Mouse (Mus musculus) cerebellum, adult 11-12 months (tissue): ENCODE measurements around the gene Zbtb38.

ENCODE experiments used
- DNase-seq: peaks from one replicate; pipeline ENCODE4 v3.0.0; 2022

The Zbtb38 gene

GRCm38 (mm10) chr9:96713472-96714390 is 38.9 kb downstream of the Zbtb38 start:
- no peak for DNase-seq

GRCm38 (mm10) chr9:96712758-96713471 is 39.7 kb downstream of the Zbtb38 start:
- no peak for DNase-seq

- no peak for DNase-seq
These were observed 40.6 kb downstream of the Zbtb38 start for GRCm38 (mm10) chr9:96712045-96712444.

GRCm38 (mm10) chr9:96710241-96710946 is 42.2 kb downstream of the Zbtb38 start:
- no peak for DNase-seq

GRCm38 (mm10) chr9:96708905-96709304 is 43.7 kb downstream of the Zbtb38 start:
- no peak for DNase-seq

- DNase-seq: no peak
These were observed 44.7 kb downstream of the Zbtb38 start for GRCm38 (mm10) chr9:96707964-96708363.

DNA sequence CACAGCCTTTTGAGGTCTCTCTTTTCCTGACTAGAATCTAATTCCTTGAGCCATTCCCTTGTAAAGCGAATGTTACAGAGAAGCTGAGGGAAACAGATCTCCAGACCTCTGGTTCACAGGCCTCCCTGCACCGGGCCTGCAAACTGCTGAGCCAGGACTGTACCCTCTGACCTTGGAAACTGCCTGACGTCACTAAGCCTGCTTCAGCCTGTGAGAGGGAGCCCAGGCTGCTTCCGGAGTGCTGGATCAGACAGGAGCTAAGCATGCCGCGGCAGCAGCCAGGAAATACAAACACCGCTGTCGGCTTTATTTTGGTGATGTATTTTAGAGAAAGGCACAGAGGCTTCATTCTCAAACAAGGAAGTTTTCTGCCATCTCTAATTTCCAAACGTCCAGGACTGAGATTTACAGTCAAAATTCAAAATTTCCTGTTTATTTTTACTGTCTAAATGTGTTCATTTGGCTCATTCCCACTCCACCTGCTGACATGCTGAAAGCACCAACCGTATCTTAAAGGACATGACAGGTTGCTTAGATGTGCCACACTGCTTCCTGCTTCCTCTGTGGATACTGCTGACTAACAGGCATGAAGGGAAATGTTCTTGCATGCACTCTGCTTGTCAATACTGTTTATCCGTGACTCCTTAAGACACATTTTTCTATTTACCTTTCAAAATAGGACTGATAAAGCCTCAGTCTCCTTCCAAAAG is 46.9 kb downstream of the Zbtb38 start:
- peak; percentile 62 for DNase-seq

GRCm38 (mm10) chr9:96704935-96705334 is 47.7 kb downstream of the Zbtb38 start:
- no peak for DNase-seq

GRCm38 (mm10) chr9:96701891-96702290 is 50.7 kb downstream of the Zbtb38 start:
- DNase-seq: peak; percentile 72

DNA sequence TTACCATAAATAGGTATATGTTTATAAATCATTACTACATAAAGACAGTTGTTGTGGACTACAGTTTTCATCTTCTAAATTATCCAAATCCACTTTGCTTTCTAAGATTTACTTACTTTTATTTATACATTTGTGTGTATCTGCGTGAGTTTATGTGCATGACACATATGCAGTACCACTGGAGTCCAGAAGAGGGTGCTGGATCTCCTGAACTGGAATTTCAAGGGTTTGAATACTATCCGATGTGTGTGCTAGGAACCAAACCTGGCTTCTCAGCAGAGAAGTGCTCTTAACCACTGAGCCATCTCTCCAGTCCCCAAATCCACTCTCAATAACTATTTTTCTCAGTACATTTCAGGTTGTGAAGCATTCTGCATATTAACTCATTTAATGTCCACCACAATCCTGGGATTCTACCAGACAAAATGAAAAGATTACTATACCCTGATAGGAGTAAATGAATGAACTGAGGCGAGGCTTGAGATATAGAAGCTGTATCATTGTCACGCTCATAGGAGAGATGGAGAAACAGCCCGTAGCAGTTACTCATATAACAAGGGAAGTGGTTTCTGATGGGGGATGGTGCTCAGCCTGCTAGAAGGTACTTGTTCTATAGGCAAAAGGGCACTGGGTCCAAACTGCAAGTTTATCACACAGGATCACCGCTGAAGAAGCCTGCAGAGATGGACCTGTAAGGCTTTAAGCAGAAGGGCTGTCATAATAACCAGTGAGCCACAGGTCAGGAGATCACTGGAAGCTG is 53.2 kb downstream of the Zbtb38 start:
- DNase-seq: no peak

- DNase-seq: peak; percentile 60
These were observed 55.7 kb downstream of the Zbtb38 start for GRCm38 (mm10) chr9:96696788-96697492.

DNA sequence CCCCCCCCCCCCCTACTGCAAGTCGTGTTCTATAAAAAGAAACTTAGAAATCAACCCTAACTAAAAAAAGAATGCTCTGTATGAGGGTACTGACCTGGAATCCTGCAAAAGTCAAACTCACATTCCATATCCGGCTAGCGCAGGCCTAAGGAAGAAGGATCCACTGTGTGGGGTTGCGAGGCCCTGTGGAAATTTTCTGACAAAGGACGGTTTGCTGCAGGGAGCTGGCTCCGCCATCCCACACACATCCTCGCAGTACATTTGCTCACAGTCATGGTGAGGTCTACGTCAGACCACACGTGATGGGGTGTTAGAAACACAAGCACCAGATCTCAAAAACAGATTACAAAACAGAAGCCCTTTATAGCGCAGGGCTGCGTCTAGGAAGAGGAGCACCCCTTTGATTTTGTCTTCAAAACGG is 56.5 kb downstream of the Zbtb38 start:
- DNase-seq: no peak

DNA sequence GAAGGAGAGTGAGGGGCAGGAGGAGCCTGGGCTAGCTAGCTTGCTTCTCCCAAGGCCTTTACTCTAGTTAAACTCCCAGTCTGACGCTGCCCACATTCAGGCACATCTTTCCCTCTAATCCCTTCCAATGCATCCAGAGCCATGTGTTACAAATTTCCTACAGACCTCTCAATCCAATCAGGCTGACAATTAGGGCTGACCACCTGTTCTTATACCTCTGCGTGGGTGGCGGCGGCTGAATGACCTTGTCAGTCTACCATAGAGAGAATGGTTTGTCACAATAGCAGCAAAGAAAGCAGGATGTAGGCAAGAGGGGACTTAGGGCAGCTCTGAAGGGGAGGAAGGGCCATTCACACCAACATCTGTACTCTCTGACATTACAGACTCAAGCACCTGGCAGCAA is 62.2 kb downstream of the Zbtb38 start:
- peak; percentile 43 for DNase-seq

GRCm38 (mm10) chr9:96689076-96689475 is 63.6 kb downstream of the Zbtb38 start:
- peak; percentile 9 for DNase-seq

DNA sequence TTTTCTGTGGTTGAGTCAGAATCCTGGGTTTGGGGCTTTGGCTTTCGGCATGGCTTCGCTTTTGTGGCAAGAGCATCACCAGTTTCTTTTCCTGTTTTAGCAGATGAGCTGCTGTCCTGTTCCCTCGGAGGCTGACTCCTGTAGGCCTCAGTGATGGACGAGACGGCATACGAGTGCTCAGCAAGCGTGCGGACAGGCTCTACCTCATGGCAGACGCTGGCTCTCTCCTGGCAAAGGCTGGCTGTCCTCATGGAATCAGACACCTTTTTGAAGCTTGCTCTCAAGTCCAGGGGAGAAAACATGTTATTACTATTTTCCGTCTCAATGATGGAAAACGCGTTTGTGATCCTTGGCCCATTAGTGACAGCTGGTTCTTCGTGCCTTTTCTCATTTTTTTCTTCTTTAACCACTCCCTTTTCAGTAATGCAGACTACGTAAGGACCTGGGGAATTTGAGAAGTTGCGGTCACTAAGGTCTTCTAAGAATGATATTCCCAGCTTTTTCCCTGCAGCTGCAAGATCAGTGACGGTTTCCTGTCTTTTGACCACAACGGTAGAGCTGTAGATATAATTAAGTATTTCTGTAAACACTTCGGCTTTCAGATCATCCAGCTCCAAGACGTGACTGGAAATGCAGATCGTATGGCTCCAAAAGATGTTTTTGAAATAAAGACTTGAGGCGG is 64.3 kb downstream of the Zbtb38 start:
- peak; percentile 26 for DNase-seq

DNA sequence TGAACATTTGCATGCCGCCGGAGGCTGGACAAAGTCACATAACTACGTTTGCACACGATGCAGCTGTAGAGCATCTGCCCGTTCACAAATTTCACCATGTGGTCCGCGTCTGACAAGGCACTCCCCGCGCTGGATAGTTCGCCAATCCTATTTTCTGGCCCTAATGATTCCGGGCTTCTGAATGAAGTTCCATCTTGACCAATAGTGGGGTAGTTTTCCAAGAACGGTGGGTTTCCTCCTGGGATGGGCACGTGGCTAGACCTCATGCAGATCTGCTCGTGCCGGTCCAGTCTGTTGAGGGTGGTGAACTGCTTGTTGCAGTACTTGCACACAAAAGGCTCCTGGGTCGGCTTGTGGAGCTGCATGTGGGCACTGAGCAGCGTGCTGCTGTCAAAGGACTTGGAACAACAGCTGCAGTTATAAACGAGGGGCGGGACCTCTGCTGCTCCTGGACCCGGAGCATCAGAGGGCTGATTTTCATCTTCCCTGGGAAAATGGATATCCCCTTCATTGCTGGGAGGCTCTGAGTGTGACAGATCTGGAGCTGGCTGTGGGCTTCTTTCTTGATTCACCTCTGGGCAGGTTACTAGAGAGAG is 64.9 kb downstream of the Zbtb38 start:
- peak; percentile 12 for DNase-seq

- DNase-seq: no peak
These were observed 67.0 kb downstream of the Zbtb38 start for GRCm38 (mm10) chr9:96685600-96686084.

- DNase-seq: no peak
These were observed 67.6 kb downstream of the Zbtb38 start for GRCm38 (mm10) chr9:96684866-96685599.

- DNase-seq: no peak
These were observed 68.4 kb downstream of the Zbtb38 start for GRCm38 (mm10) chr9:96684165-96684792.
